Mouse (Mus musculus) kidney, embryonic 14.5 days (tissue): ENCODE results near the gene Acot8. TPM values are rescaled to one million over a fixed set of nuclear protein-coding genes. Genes with fewer than 3 reads are reported as not detected.
A peak's percentile ranks its signal among the peaks of the same experiment; 100 is the strongest.

Experiments
- ATAC-seq: fragments of 200-750 bp; cut with Nextera tagmentation; 2 replicates; pipeline ENCODE4 v1.8.0; 2017; ENCODE audit warnings: moderate number of reproducible peaks, mild to moderate bottlenecking, moderate TSS enrichment, moderate library complexity; ENCODE audit not compliant: low FRiP score, low TSS enrichment
- H3K27ac ChIP-seq: fragments of 300-500 bp; sonication (generic); 2 replicates; pipeline ENCODE4 v1.5.1; 2014; ENCODE audit warnings: low read depth, mild to moderate bottlenecking, low read length, moderate library complexity, mixed read lengths
- H3K27me3 ChIP-seq: fragments of 300-500 bp; sonication (generic); 2 replicates; pipeline ENCODE4 v1.6.1; 2014; ENCODE audit warnings: mild to moderate bottlenecking, low read length; ENCODE audit not compliant: control insufficient read depth, insufficient read depth
- H3K36me3 ChIP-seq: fragments of 300-500 bp; sonication (generic); 2 replicates; pipeline ENCODE4 v1.6.1; 2014; ENCODE audit warnings: low read length, mixed read lengths; ENCODE audit not compliant: control insufficient read depth, insufficient read depth
- H3K4me1 ChIP-seq: fragments of 300-500 bp; sonication (generic); 2 replicates; pipeline ENCODE4 v1.6.1; 2014; ENCODE audit warnings: low read length, mixed read lengths; ENCODE audit not compliant: control insufficient read depth, insufficient read depth
- H3K4me2 ChIP-seq: fragments of 300-500 bp; sonication (generic); replicated peaks from 2 replicates; pipeline ENCODE4 v1.6.1; 2014; ENCODE audit warnings: low read depth, mild to moderate bottlenecking, low read length
- H3K4me3 ChIP-seq: fragments of 300-500 bp; sonication (generic); 2 replicates; pipeline ENCODE4 v1.5.1; 2014; ENCODE audit warnings: mild to moderate bottlenecking, low read length
- H3K9ac ChIP-seq: fragments of 300-500 bp; sonication (generic); 2 replicates; pipeline ENCODE4 v1.6.1; 2014; ENCODE audit warnings: low read depth, mild to moderate bottlenecking, low read length, moderate library complexity
- H3K9me3 ChIP-seq: fragments of 300-500 bp; sonication (generic); 2 replicates; pipeline ENCODE4 v1.6.1; 2016; ENCODE audit warnings: low read length; ENCODE audit not compliant: control insufficient read depth
- whole genome bisulfite sequencing: fragments of 180-500 bp; shearing (Covaris S2); extraction: QIAGEN DNeasy Blood & Tissue Kit; methylation state at CpG from one replicate; pipeline ENCODE4 v1.1.7; 2014; 5-methylcytosine and 5-hydroxymethylcytosine counted together
- polyA plus RNA-seq: library from polyadenylated mRNA; unstranded; fragments of >200 nt; fragmentation: Nextera tagmentation; extraction: Ambion mirVana; gene quantifications from 2 replicates; pipeline ENCODE4 v1.2.1, GENCODE M21; 2014

The Acot8 gene
- polyA plus RNA-seq, 1 experiment from 2014 or later = 17.0 TPM

- H3K27me3 ChIP-seq = no peaks in the 10 kb centered on the region
- 60% methylated on average over 5 of the region's 5 CpGs for WGBS
- no peak overlapping the region for H3K9ac ChIP-seq
- no peak overlapping the region for H3K27ac ChIP-seq
- H3K4me2 ChIP-seq = no peak overlapping the region
- no peaks in the 10 kb centered on the region for H3K9me3 ChIP-seq
- peaks cover 7% of the 10 kb centered on the region; the same call in 1 of the 2 replicates for H3K4me1 ChIP-seq
- no peak overlapping the region for H3K4me3 ChIP-seq
- ATAC-seq = no peak; the same call in 1 of the 2 replicates
- H3K36me3 ChIP-seq = 0 out of 2 replicates have a peak, but pooled peaks cover 11% of the 10 kb centered on the region
Observed at GRCm38 (mm10) chr2:164817703-164818102, 13.0 kb upstream of the Acot8 start.

- H3K9me3 ChIP-seq = no peaks in the 10 kb centered on the region
- 0 out of 2 replicates have a peak, but pooled peaks cover 11% of the 10 kb centered on the region for H3K36me3 ChIP-seq
- H3K4me3 ChIP-seq = no peak overlapping the region
- no peaks in the 10 kb centered on the region for H3K27me3 ChIP-seq
- H3K4me1 ChIP-seq = peaks cover 4% of the 10 kb centered on the region; the same call in 1 of the 2 replicates
- H3K9ac ChIP-seq = no peak overlapping the region
- ATAC-seq = no peak
- 84% methylated on average over 6 of the region's 6 CpGs for WGBS
- no peak overlapping the region for H3K27ac ChIP-seq
- H3K4me2 ChIP-seq = no peak overlapping the region
Observed at GRCm38 (mm10) chr2:164817206-164817605, 12.5 kb upstream of the Acot8 start.

- ATAC-seq = no peak
- H3K9me3 ChIP-seq = no peaks in the 10 kb centered on the region
- H3K27ac ChIP-seq = no peak overlapping the region
- peaks cover 4% of the 10 kb centered on the region; the same call in 1 of the 2 replicates for H3K4me1 ChIP-seq
- no peak overlapping the region for H3K4me3 ChIP-seq
- WGBS = 94% methylated on average over 8 of the region's 8 CpGs
- H3K27me3 ChIP-seq = no peaks in the 10 kb centered on the region
- H3K4me2 ChIP-seq = no peak overlapping the region
- 0 out of 2 replicates have a peak, but pooled peaks cover 5% of the 10 kb centered on the region for H3K36me3 ChIP-seq
- H3K9ac ChIP-seq = no peak overlapping the region
Observed at GRCm38 (mm10) chr2:164815821-164816220, 11.1 kb upstream of the Acot8 start.

GRCm38 (mm10) chr2:164815348-164815747, 10.7 kb upstream of the Acot8 start:
- H3K27me3 ChIP-seq = no peaks in the 10 kb centered on the region
- H3K4me2 ChIP-seq = no peak overlapping the region
- 87% methylated on average over 5 of the region's 5 CpGs for WGBS
- ATAC-seq = no peak
- H3K27ac ChIP-seq = no peak overlapping the region
- no peaks in the 10 kb centered on the region for H3K9me3 ChIP-seq
- no peak overlapping the region for H3K4me3 ChIP-seq
- no peak overlapping the region for H3K9ac ChIP-seq
- H3K36me3 ChIP-seq = 0 out of 2 replicates have a peak, but pooled peaks cover under 1% of the 10 kb centered on the region
- peaks cover 4% of the 10 kb centered on the region; the same call in 1 of the 2 replicates for H3K4me1 ChIP-seq

GRCm38 (mm10) chr2:164813557-164813956, 8.9 kb upstream of the Acot8 start:
- H3K4me1 ChIP-seq = peaks cover 4% of the 10 kb centered on the region; the same call in 1 of the 2 replicates
- H3K4me2 ChIP-seq = no peak overlapping the region
- peaks cover 5% of the 10 kb centered on the region; the same call in 1 of the 2 replicates for H3K36me3 ChIP-seq
- H3K27me3 ChIP-seq = no peaks in the 10 kb centered on the region
- H3K9me3 ChIP-seq = no peaks in the 10 kb centered on the region
- no peak overlapping the region for H3K4me3 ChIP-seq
- no peak overlapping the region for H3K9ac ChIP-seq
- no peak for ATAC-seq
- H3K27ac ChIP-seq = no peak overlapping the region
- WGBS = 50% methylated on average over 2 of the region's 2 CpGs

- Histone ChIP-seq H3K4me1 (peaks cover 6% of the 10 kb centered on the region; the same call in 1 of the 2 replicates), H3K36me3 (peaks cover 8% of the 10 kb centered on the region; the same call in 1 of the 2 replicates), H3K27ac (no peak overlapping the region), H3K27me3 (no peaks in the 10 kb centered on the region), H3K4me3 (no peak overlapping the region), H3K4me2 (no peak overlapping the region), H3K9ac (no peak overlapping the region), H3K9me3 (no peaks in the 10 kb centered on the region)
- no peak for ATAC-seq
- WGBS = 84% methylated on average over 7 of the region's 7 CpGs
Observed at GRCm38 (mm10) chr2:164806614-164807013, 1.9 kb upstream of the Acot8 start.

GRCm38 (mm10) chr2:164805332-164805718, 643 bp upstream of the Acot8 start:
- Histone ChIP-seq H3K9me3 (no peaks in the 10 kb centered on the region), H3K27ac (peak overlapping the region; percentile 59; the same call in 1 of the 2 replicates)

GRCm38 (mm10) chr2:164803921-164804313, 765 bp downstream of the Acot8 start:
- H3K9me3 ChIP-seq = no peaks in the 10 kb centered on the region
- no peak overlapping the region for H3K27ac ChIP-seq
- H3K4me1 ChIP-seq = peaks cover 6% of the 10 kb centered on the region; the same call in 1 of the 2 replicates
- H3K27me3 ChIP-seq = no peaks in the 10 kb centered on the region
- peak overlapping the region; percentile 77; the same call in 1 of the 2 replicates for H3K9ac ChIP-seq
- H3K36me3 ChIP-seq = peaks cover 26% of the 10 kb centered on the region
- ATAC-seq = no peak
- peak overlapping the region; percentile 69 for H3K4me3 ChIP-seq
- WGBS = 67% methylated on average over 1 of the region's 1 CpGs
- peak overlapping the region; percentile 57 for H3K4me2 ChIP-seq

More at GRCm38 (mm10) chr2:164805332-164805718, 643 bp upstream of the Acot8 start:
- Histone ChIP-seq H3K27me3 (no peaks in the 10 kb centered on the region), H3K9ac (peak overlapping the region; percentile 61), H3K4me3 (peak overlapping the region; percentile 69), H3K4me1 (peaks cover 6% of the 10 kb centered on the region; the same call in 1 of the 2 replicates), H3K36me3 (peaks cover 17% of the 10 kb centered on the region; the same call in 1 of the 2 replicates), H3K4me2 (peak overlapping the region; percentile 59)
- peak; percentile 48 for ATAC-seq
- under 1% methylated on average over 21 of the region's 21 CpGs for WGBS

GRCm38 (mm10) chr2:164803201-164803920, 1.3 kb downstream of the Acot8 start:
- H3K9ac ChIP-seq = peak overlapping the region; percentile 77; the same call in 1 of the 2 replicates
- 87% methylated on average over 16 of the region's 16 CpGs for WGBS
- no peaks in the 10 kb centered on the region for H3K27me3 ChIP-seq
- peak overlapping the region; percentile 57 for H3K4me2 ChIP-seq
- H3K27ac ChIP-seq = no peak overlapping the region
- peak overlapping the region; percentile 69; the same call in 1 of the 2 replicates for H3K4me3 ChIP-seq
- H3K4me1 ChIP-seq = peaks cover 6% of the 10 kb centered on the region; the same call in 1 of the 2 replicates
- peaks cover 23% of the 10 kb centered on the region for H3K36me3 ChIP-seq
- ATAC-seq = no peak
- H3K9me3 ChIP-seq = no peaks in the 10 kb centered on the region
